Mouse (Mus musculus) midbrain, embryonic 14.5 days (tissue): ENCODE measurements at regions not wholly inside any gene's neighbourhood (a gene's known extent, or its start where the extent isn't known, plus 50 kb on each side); places are given as distances from the start of the nearest gene placed in this dataset.
A peak's percentile ranks its signal among the peaks of the same experiment; 100 is the strongest.

ENCODE experiments used
- ATAC-seq: fragments of 200-750 bp; cut with Nextera tagmentation; 2 replicates; pipeline ENCODE4 v1.8.0; 2017; ENCODE audit warnings: moderate number of reproducible peaks, moderate library complexity; ENCODE audit not compliant: low FRiP score, low TSS enrichment
- DNase-seq: peaks from one replicate; pipeline ENCODE4 v3.0.0-alpha.2; 2015
- H3K27ac ChIP-seq: fragments of 300-500 bp; sonication (generic); replicated peaks from 2 replicates; pipeline ENCODE4 v1.5.1; 2014; ENCODE audit warnings: mild to moderate bottlenecking, low read depth, low read length, moderate library complexity
- H3K27me3 ChIP-seq: fragments of 300-500 bp; sonication (generic); 2 replicates; pipeline ENCODE4 v1.6.1; 2014; ENCODE audit warnings: low read length, control low read depth, mixed read lengths; ENCODE audit not compliant: control insufficient read depth, insufficient read depth
- H3K36me3 ChIP-seq: fragments of 300-500 bp; sonication (generic); 2 replicates; pipeline ENCODE4 v1.6.1; 2014; ENCODE audit warnings: low read length, control low read depth; ENCODE audit not compliant: control insufficient read depth, insufficient read depth
- H3K4me1 ChIP-seq: fragments of 300-500 bp; sonication (generic); 2 replicates; pipeline ENCODE4 v1.6.1; 2014; ENCODE audit warnings: mild to moderate bottlenecking, antibody characterized with exemption, low read length, control low read depth; ENCODE audit not compliant: control insufficient read depth, insufficient read depth
- H3K4me2 ChIP-seq: fragments of 300-500 bp; sonication (generic); 2 replicates; pipeline ENCODE4 v1.6.1; 2014; ENCODE audit warnings: mild to moderate bottlenecking, low read length, moderate library complexity
- H3K4me3 ChIP-seq: fragments of 300-500 bp; sonication (generic); replicated peaks from 2 replicates; pipeline ENCODE4 v1.5.1; 2014; ENCODE audit warnings: low read depth, low read length
- H3K9ac ChIP-seq: fragments of 300-500 bp; sonication (generic); replicated peaks from 2 replicates; pipeline ENCODE4 v1.6.1; 2014; ENCODE audit warnings: mild to moderate bottlenecking, low read length, moderate library complexity
- H3K9me3 ChIP-seq: fragments of 300-500 bp; sonication (generic); 2 replicates; pipeline ENCODE4 v1.6.1; 2016; ENCODE audit warnings: low read length, control low read depth, mixed read lengths; ENCODE audit not compliant: control insufficient read depth
- WGBS: fragments of 180-500 bp; shearing (Covaris S2); extraction: QIAGEN DNeasy Blood & Tissue Kit; methylation state at CpG from one replicate; pipeline ENCODE4 v1.1.7; 2014; 5-methylcytosine and 5-hydroxymethylcytosine counted together

DNA sequence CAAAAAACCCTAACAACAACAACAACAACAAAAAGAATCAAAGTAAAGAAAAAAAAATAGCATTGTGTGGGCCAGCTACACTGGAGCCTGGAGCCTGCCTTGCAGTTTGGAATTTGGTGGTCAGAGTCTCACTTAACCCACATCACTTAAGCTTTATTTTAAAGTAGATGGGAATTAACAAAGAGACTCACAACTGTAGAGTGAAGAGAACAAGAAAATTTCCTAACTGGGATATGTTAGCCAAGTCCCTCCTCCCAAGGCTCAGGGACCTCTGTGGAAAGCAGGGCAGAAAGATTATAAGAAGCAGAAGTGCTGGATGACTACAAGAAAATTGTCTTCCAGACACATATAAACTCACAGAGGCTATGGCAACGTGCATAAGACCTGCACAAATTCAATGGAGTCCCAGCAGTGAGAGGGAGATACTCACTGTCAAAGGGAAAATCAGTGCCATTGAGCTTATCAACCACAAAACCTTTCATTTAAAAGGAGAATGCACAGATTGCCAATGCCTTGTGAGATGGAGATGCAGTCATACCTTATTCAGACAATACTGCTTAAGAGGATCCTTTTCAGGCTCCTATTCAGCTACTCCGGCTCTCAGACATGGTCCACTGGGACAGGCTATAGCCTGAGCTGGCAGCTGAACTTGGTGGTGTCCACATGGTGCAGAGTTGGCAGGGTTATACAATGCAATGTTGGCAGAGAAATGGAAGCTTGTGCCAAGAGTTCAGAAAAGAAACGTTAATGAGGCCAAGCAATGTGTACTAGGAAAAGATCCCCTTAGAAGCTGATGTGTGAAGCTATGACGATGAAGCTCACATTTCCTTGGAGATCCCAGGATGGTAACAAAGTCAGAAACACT is 154.4 kb downstream of the Cxxc4 start:
- Histone ChIP-seq H3K36me3 (no peaks in the 10 kb centered on the region), H3K27ac (no peak overlapping the region), H3K9ac (no peak overlapping the region)

DNA sequence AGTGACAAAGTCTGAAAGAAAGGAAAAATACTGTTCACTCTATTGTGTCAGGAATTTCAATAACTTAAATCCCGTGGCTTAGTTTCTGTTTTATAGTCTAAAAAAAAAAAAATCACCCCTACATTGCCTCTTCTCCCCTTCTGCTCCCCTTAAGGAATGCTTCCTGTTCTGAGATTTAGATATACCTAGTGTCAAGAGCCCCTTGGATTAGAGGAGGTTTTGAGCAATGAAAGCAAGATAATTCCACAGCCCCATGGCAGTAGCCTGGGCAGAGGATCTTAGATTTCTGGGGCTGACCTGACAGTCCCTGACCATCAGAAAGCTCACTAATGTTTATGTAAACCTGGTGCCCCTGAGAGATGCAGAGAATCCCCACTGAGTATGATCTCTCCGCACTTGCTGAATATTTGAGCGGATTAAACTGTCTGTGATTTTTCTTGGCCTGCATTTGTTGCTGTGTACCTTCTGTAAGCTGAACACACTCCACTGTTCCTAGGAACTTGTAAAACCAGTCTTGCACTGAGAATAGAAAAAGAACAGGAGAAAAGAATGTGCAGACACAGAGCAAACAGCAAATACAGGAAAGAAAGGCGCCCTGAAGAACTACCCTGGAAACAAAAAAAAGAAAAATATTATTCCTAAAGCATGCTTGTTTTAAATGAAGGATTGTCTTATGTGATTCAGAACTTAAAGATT is 164.3 kb downstream of the Cxxc4 start:
- ATAC-seq (no peak), DNase-seq (peak; percentile 24)
- Histone ChIP-seq H3K27ac (no peak overlapping the region), H3K4me2 (no peak overlapping the region), H3K36me3 (no peaks in the 10 kb centered on the region), H3K27me3 (no peaks in the 10 kb centered on the region), H3K9ac (no peak overlapping the region), H3K9me3 (no peaks in the 10 kb centered on the region), H3K4me3 (no peak overlapping the region), H3K4me1 (no peaks in the 10 kb centered on the region; the same call in 1 of the 2 replicates)
- WGBS: 40% methylated on average over 4 of the region's 4 CpGs

More for the DNA sequence above, 154.4 kb downstream of the Cxxc4 start:
- Histone ChIP-seq H3K4me2 (no peak overlapping the region), H3K4me1 (no peaks in the 10 kb centered on the region), H3K4me3 (no peak overlapping the region), H3K9me3 (no peaks in the 10 kb centered on the region), H3K27me3 (no peaks in the 10 kb centered on the region)
- peak; percentile 52 for DNase-seq
- peak; percentile 71 for ATAC-seq
- WGBS: 66% methylated on average over 4 of the region's 4 CpGs

DNA sequence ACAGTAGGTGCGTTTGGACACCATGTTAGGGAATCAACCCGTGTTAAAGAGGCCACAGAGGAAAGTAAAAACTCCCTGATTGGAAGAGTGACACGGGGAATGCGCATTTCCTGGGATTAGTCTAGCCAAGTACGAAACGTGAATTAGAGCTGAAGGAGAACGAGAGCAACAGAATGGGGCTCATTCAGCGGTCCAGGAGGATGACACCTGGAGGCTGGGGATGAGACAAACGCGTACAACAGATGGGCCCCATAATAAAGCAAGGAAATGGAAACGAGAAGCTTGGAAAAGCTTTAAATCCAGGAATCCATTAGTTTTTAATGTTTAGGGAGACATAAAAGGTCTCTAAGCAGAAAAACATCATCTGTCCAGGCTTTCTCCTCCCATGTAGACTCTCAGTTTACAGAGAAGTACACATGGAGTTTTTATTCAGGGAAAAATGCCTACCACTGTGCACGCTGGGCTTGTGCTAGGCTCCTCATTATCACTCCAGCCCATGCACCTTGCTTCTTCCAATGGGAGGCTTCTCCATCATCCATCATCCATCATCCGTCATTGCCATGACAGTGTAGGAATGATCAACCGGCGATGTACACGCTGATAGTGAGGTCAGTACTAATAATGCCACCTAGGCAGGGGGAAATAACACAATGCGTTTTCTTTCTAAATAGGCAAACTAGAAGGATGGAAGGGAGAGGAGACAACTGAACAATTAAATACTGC is 179.5 kb downstream of the Cxxc4 start:
- Histone ChIP-seq H3K4me3 (no peak overlapping the region), H3K4me2 (no peak overlapping the region), H3K4me1 (no peaks in the 10 kb centered on the region), H3K36me3 (no peaks in the 10 kb centered on the region), H3K9ac (no peak overlapping the region), H3K27ac (no peak overlapping the region), H3K9me3 (no peaks in the 10 kb centered on the region), H3K27me3 (no peaks in the 10 kb centered on the region)
- no peak for ATAC-seq
- 71% methylated on average over 17 of the region's 17 CpGs for WGBS
- DNase-seq: no peak

DNA sequence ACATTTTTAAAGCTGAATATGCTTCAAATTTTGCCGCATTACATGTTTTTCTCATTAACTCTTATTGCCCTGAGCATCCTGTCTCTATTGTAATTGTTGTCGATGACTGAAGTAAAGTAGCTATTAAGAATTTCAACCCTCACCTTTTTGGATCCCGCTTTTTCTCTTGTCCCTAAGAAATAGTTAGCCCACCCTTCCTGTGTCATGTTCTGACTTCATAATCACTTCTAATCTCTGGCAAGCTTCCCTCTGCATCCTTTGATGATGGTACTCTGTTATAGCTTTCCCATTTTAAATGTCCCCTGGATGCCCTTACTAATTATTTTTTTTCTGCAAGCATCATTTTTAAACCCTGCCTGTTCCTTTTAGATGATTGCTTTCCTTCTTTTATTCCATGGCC is 191.3 kb downstream of the Cxxc4 start:
- H3K4me1 ChIP-seq: no peaks in the 10 kb centered on the region
- no peak overlapping the region for H3K4me3 ChIP-seq
- no peak overlapping the region for H3K4me2 ChIP-seq
- no peaks in the 10 kb centered on the region for H3K27me3 ChIP-seq
- no peaks in the 10 kb centered on the region for H3K9me3 ChIP-seq
- no peak overlapping the region for H3K9ac ChIP-seq
- H3K36me3 ChIP-seq: no peaks in the 10 kb centered on the region
- DNase-seq (no peak), ATAC-seq (no peak)
- no peak overlapping the region for H3K27ac ChIP-seq
- 79% methylated on average over 3 of the region's 3 CpGs for WGBS

DNA sequence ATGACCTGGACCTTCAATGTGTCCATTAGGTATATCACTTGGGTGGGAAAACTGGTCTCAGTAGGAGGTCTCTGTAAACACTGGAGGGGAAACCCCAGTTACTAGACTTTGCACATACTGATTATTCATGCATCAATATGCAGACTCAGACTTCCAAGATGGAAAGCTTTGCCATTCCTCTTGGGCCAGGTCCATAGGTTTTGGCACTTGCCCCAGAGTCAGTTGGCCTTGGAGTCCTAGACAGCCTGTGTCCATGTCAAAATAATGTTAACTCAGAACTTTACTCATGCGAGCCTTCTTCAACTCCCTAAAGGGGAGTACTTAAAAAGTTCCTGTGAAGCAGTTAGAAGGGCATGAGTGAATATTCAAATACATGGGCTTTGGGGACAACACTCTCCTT is 230.3 kb downstream of the Cxxc4 start:
- no peaks in the 10 kb centered on the region for H3K4me1 ChIP-seq
- no peaks in the 10 kb centered on the region for H3K36me3 ChIP-seq
- no peak overlapping the region for H3K4me2 ChIP-seq
- H3K9me3 ChIP-seq: no peaks in the 10 kb centered on the region
- 86% methylated on average over 1 of the region's 1 CpGs for WGBS
- no peaks in the 10 kb centered on the region for H3K27me3 ChIP-seq
- H3K4me3 ChIP-seq: no peak overlapping the region
- ATAC-seq: no peak
- no peak overlapping the region for H3K9ac ChIP-seq
- no peak for DNase-seq
- no peak overlapping the region for H3K27ac ChIP-seq

- 73% methylated on average over 2 of the region's 2 CpGs for WGBS
- no peak overlapping the region for H3K9ac ChIP-seq
- H3K9me3 ChIP-seq: no peaks in the 10 kb centered on the region
- no peaks in the 10 kb centered on the region for H3K27me3 ChIP-seq
- no peak overlapping the region for H3K4me3 ChIP-seq
- no peak overlapping the region for H3K4me2 ChIP-seq
- H3K36me3 ChIP-seq: no peaks in the 10 kb centered on the region
- DNase-seq (no peak), ATAC-seq (no peak)
- H3K27ac ChIP-seq: no peak overlapping the region
- no peaks in the 10 kb centered on the region; the same call in 1 of the 2 replicates for H3K4me1 ChIP-seq
Observed at GRCm38 (mm10) chr3:134487280-134487679, 251.0 kb downstream of the Cxxc4 start.

GRCm38 (mm10) chr3:134489966-134490543 is 253.8 kb downstream of the Cxxc4 start:
- Histone ChIP-seq H3K27ac (no peak overlapping the region), H3K4me1 (no peaks in the 10 kb centered on the region; the same call in 1 of the 2 replicates), H3K9ac (no peak overlapping the region), H3K4me2 (no peak overlapping the region), H3K27me3 (no peaks in the 10 kb centered on the region), H3K4me3 (no peak overlapping the region), H3K36me3 (no peaks in the 10 kb centered on the region), H3K9me3 (no peaks in the 10 kb centered on the region)
- WGBS: 58% methylated on average over 5 of the region's 5 CpGs
- peak; percentile 43 for DNase-seq
- ATAC-seq: peak; percentile 62; the same call in 1 of the 2 replicates

DNA sequence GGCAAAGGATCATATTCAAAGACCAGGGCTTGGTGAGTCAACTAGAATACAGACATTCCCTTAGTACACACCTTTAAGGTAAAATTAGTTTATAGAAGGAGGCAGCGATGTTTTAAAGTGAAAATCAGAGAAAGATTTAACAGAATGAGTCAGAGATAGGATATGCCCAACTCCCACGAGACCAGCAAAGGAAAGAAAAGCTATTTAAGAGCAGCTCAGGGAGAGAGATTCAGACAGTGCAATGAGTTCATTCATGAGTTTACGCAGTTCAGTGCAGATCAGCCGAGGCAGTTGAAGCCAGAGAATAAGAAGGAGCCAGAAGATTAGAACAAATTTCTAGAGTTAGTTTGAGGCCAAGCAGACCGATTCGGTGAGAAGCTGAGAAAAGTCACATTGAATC is 273.4 kb downstream of the Cxxc4 start:
- WGBS: 80% methylated on average over 6 of the region's 6 CpGs
- Histone ChIP-seq H3K27me3 (no peaks in the 10 kb centered on the region), H3K4me2 (no peak overlapping the region), H3K27ac (no peak overlapping the region), H3K9me3 (peaks cover 3% of the 10 kb centered on the region; the same call in 1 of the 2 replicates), H3K4me1 (no peaks in the 10 kb centered on the region), H3K4me3 (no peak overlapping the region), H3K36me3 (no peaks in the 10 kb centered on the region), H3K9ac (no peak overlapping the region)
- no peak for ATAC-seq
- DNase-seq: no peak
